Comparison of ENCODE assay signal across 35 mouse cellular contexts in the genomic region with DNA sequence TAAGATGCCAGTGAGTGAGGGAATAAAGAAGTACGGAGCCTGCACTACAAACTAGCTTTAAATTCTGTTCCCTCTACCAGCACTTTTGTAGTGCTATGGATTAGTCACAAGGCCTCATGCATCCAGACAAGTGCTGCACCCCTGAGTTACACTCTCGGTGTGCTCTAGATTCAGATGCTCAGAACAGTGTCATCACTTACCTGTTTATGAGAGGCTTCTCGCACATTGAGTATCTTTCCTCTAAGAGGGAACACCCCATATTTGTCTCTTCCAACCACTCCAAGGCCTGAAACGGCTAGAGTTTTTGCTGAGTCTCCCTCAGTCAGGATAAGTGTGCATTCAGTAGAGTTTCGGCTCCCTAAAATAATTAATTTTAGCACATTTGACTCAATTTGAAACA. TPM values are rescaled to one million over a fixed set of nuclear protein-coding genes. Genes with fewer than 3 reads are reported as not detected.
"Had no signal": no experiment of that assay in that cellular context is flagged by ENCODE, and none has a peak within 500 bp of the region (broad histone marks: within the 10 kb centered on the region; RNA-seq: fewer than 3 reads in every experiment).

No protein-coding gene starts in this region.

- ATAC-seq: hindbrain, embryonic 16.5 days; hindbrain, postnatal 0 days; intestine, embryonic 15.5 days; intestine, embryonic 16.5 days; intestine, postnatal 0 days had no signal

- H3K27me3 ChIP-seq: heart, embryonic 13.5 days; heart, embryonic 15.5 days; hindbrain, embryonic 12.5 days; hindbrain, embryonic 13.5 days; hindbrain, embryonic 15.5 days; intestine, embryonic 15.5 days; kidney, embryonic 15.5 days had no signal

- DNase-seq: heart, postnatal 10 days; heart, postnatal 14 days; heart, postnatal 36 days; heart, postnatal 4 days; kidney, adult 11 months; kidney, adult 18-20 months; kidney, adult 2 months; kidney, adult 8-10 months; kidney, adult 9 months; kidney, postnatal 10 days; kidney, postnatal 14 days; kidney, postnatal 25 days; kidney, postnatal 36 days; kidney, postnatal 4 days; layer of hippocampus, adult 9-11 months; layer of hippocampus, postnatal 36 days had no signal

- H3K27ac ChIP-seq: heart, embryonic 13.5 days; heart, embryonic 15.5 days; hindbrain, embryonic 10.5 days; hindbrain, embryonic 12.5 days; hindbrain, embryonic 13.5 days; hindbrain, embryonic 14.5 days; hindbrain, embryonic 15.5 days; hindbrain, postnatal 0 days; intestine, embryonic 15.5 days; kidney, embryonic 15.5 days; kidney, postnatal 0 days; layer of hippocampus, adult 2 months; left cerebral cortex, adult 2 months had no signal

- H3K4me3 ChIP-seq: heart, embryonic 13.5 days; heart, embryonic 15.5 days; hindbrain, embryonic 10.5 days; hindbrain, embryonic 12.5 days; hindbrain, embryonic 13.5 days; hindbrain, embryonic 15.5 days; intestine, embryonic 15.5 days; kidney, embryonic 15.5 days; layer of hippocampus, adult 2 months; left cerebral cortex, adult 2 months had no signal

- H3K4me1 ChIP-seq: heart, embryonic 13.5 days; heart, embryonic 15.5 days; hindbrain, embryonic 10.5 days; hindbrain, embryonic 12.5 days; hindbrain, embryonic 13.5 days; hindbrain, embryonic 15.5 days; intestine, embryonic 15.5 days; kidney, embryonic 15.5 days had no signal

- H3K9ac ChIP-seq: heart, embryonic 13.5 days; heart, embryonic 15.5 days; hindbrain, embryonic 12.5 days; hindbrain, embryonic 13.5 days; hindbrain, embryonic 14.5 days; hindbrain, embryonic 15.5 days; intestine, embryonic 15.5 days; kidney, embryonic 15.5 days had no signal

- H3K4me2 ChIP-seq: heart, embryonic 13.5 days; heart, embryonic 15.5 days; hindbrain, embryonic 12.5 days; hindbrain, embryonic 13.5 days; hindbrain, embryonic 14.5 days; hindbrain, embryonic 15.5 days; intestine, embryonic 15.5 days; kidney, embryonic 15.5 days had no signal

- H3K36me3 ChIP-seq: hindbrain, embryonic 15.5 days had no signal

- H3K9me3 ChIP-seq: heart, embryonic 13.5 days; heart, embryonic 15.5 days; hindbrain, embryonic 10.5 days; hindbrain, embryonic 12.5 days; hindbrain, embryonic 13.5 days; hindbrain, embryonic 15.5 days; intestine, embryonic 15.5 days; kidney, embryonic 15.5 days had no signal

RNA-seq across cellular contexts. Expression of a gene that starts 27.9 kb away (rescaled TPM):
- total RNA-seq: hematopoietic stem cell, adult 5-6 weeks had no signal
- polyA plus RNA-seq: inflammation-experienced regulatory T-cells, adult 6 months; intestine, embryonic 16.5 days; kidney, embryonic 14.5 days had no signal
